12 mouse cellular contexts compared by ENCODE assay signal in the genomic region with DNA sequence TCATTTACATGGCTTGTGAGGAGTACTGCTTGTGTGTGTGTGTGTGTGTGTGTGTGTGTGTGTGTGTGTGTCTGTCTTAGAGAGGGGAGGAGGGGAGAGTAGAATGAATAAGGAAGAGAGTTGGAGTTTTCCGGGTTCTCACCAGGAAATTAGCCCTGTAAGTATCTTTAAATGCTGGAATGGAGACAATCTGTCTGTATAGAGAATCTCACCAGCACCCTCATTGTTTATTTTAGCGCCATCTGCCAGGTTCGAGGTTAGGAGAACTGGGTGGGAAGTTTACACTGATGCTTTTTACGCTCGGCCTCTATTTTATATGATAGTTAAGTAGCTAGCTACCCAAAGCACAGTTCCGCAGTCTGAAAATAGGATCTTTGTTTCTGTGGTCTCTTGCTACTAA.
DNase-seq lines count a peak whose midpoint lies in the region; ATAC-seq and TF ChIP-seq lines count a peak whose summit lies in the region.
"Had no signal": no experiment of that assay in that cellular context is flagged by ENCODE, and none has a peak within 500 bp of the region (broad histone marks: within the 10 kb centered on the region; RNA-seq: fewer than 3 reads in every experiment).

No protein-coding gene starts in this region.

- no peak for DNase-seq in neural tube, embryonic 11.5 days (ENCODE audit: low spot score)
- no peak for DNase-seq in neural tube, embryonic 10.5 days (ENCODE audit: extremely low spot score, low spot score)
- no peak for DNase-seq in forebrain, postnatal 0 days
- DNase-seq in urinary bladder, postnatal 14 days (ENCODE audit: low spot score): no peak
- DNase-seq in gastrocnemius, adult 18-20 months (ENCODE audit: low spot score): no peak
- no peak for DNase-seq in thymus, postnatal 4 days
- DNase-seq: heart, adult 11 months; heart, postnatal 4 days; kidney, postnatal 10 days; lung, adult 2 months had no signal

- no peak for ATAC-seq in neural tube, embryonic 11.5 days (ENCODE audit: insufficient read depth, low FRiP score, low TSS enrichment)
- ATAC-seq in forebrain, postnatal 0 days: peak; percentile 19; the same call in 1 of the 2 replicates
- peak; percentile 25; the same call in 1 of the 2 replicates for ATAC-seq in midbrain, embryonic 13.5 days
- ATAC-seq in stomach, embryonic 16.5 days (ENCODE audit: insufficient read depth, low FRiP score): no peak

- H3K9me3 ChIP-seq in neural tube, embryonic 11.5 days (ENCODE audit: control insufficient read depth, low read length): no peaks in the 10 kb centered on the region
- H3K9me3 ChIP-seq in forebrain, postnatal 0 days (ENCODE audit: low read length): no peaks in the 10 kb centered on the region
- H3K9me3 ChIP-seq in midbrain, embryonic 13.5 days: peaks cover 3% of the 10 kb centered on the region; the same call in 1 of the 2 replicates
- H3K9me3 ChIP-seq in stomach, embryonic 16.5 days (replicated peaks; ENCODE audit: control insufficient read depth, low read length): no peaks in the 10 kb centered on the region

- 75% methylated on average over 6 of the region's 6 CpGs for WGBS in neural tube, embryonic 11.5 days
- WGBS in forebrain, postnatal 0 days: 33% methylated on average over 6 of the region's 6 CpGs
- 60% methylated on average over 6 of the region's 6 CpGs for WGBS in midbrain, embryonic 13.5 days
- WGBS in stomach, embryonic 16.5 days: 58% methylated on average over 6 of the region's 6 CpGs

- peak overlapping the region; percentile 48; the same call in 1 of the 2 replicates for H3K9ac ChIP-seq in neural tube, embryonic 11.5 days (ENCODE audit: low read length)
- H3K9ac ChIP-seq in forebrain, postnatal 0 days: no peak overlapping the region
- H3K9ac ChIP-seq in midbrain, embryonic 13.5 days (replicated peaks): no peak overlapping the region
- H3K9ac ChIP-seq in stomach, embryonic 16.5 days (ENCODE audit: low read length): no peak overlapping the region

- H3K27ac ChIP-seq in neural tube, embryonic 11.5 days (ENCODE audit: low read depth, low read length): peak overlapping the region; percentile 90
- peak overlapping the region; percentile 54 for H3K27ac ChIP-seq in forebrain, postnatal 0 days (ENCODE audit: low read depth, low read length)
- peak overlapping the region; percentile 83 for H3K27ac ChIP-seq in midbrain, embryonic 13.5 days
- peak overlapping the region; percentile 20; the same call in 1 of the 2 replicates for H3K27ac ChIP-seq in stomach, embryonic 16.5 days (ENCODE audit: low read length)

- no peak for TF ChIP-seq CTCF in forebrain, postnatal 0 days (IDR thresholded peaks at IDR 0.05; ENCODE audit: low read depth)

- H3K27me3 ChIP-seq in neural tube, embryonic 11.5 days (ENCODE audit: control insufficient read depth, insufficient read depth, low read length): no peaks in the 10 kb centered on the region
- no peaks in the 10 kb centered on the region for H3K27me3 ChIP-seq in forebrain, postnatal 0 days (ENCODE audit: insufficient read depth, low read length)
- no peaks in the 10 kb centered on the region for H3K27me3 ChIP-seq in midbrain, embryonic 13.5 days
- H3K27me3 ChIP-seq in stomach, embryonic 16.5 days (ENCODE audit: control insufficient read depth, insufficient read depth, low read length): no peaks in the 10 kb centered on the region

- peaks cover 8% of the 10 kb centered on the region; the same call in 1 of the 2 replicates for H3K4me1 ChIP-seq in neural tube, embryonic 11.5 days (ENCODE audit: control insufficient read depth, insufficient read depth, low read length)
- H3K4me1 ChIP-seq in forebrain, postnatal 0 days (ENCODE audit: insufficient read depth): no peaks in the 10 kb centered on the region; the same call in 1 of the 2 replicates
- H3K4me1 ChIP-seq in midbrain, embryonic 13.5 days (replicated peaks): peaks cover 25% of the 10 kb centered on the region
- peaks cover 3% of the 10 kb centered on the region; the same call in 1 of the 2 replicates for H3K4me1 ChIP-seq in stomach, embryonic 16.5 days (ENCODE audit: control insufficient read depth, insufficient read depth, low read length)

- no peaks in the 10 kb centered on the region for H3K36me3 ChIP-seq in neural tube, embryonic 11.5 days (ENCODE audit: control insufficient read depth, insufficient read depth, low read length)
- no peaks in the 10 kb centered on the region for H3K36me3 ChIP-seq in forebrain, postnatal 0 days (ENCODE audit: insufficient read depth)
- H3K36me3 ChIP-seq in midbrain, embryonic 13.5 days: no peaks in the 10 kb centered on the region
- H3K36me3 ChIP-seq in stomach, embryonic 16.5 days (ENCODE audit: control insufficient read depth, insufficient read depth, low read length): no peaks in the 10 kb centered on the region

- no peak overlapping the region for H3K4me3 ChIP-seq in neural tube, embryonic 11.5 days (ENCODE audit: low read depth, low read length)
- H3K4me3 ChIP-seq in forebrain, postnatal 0 days (ENCODE audit: low read depth, low read length): no peak overlapping the region
- H3K4me3 ChIP-seq in midbrain, embryonic 13.5 days (replicated peaks): no peak overlapping the region
- H3K4me3 ChIP-seq in stomach, embryonic 16.5 days (replicated peaks; ENCODE audit: low read length): no peak overlapping the region

- H3K4me2 ChIP-seq in neural tube, embryonic 11.5 days (ENCODE audit: low read depth): peak overlapping the region; percentile 7
- H3K4me2 ChIP-seq in forebrain, postnatal 0 days (ENCODE audit: low read depth): peak overlapping the region; percentile 43
- H3K4me2 ChIP-seq in midbrain, embryonic 13.5 days (replicated peaks): peak overlapping the region; percentile 56
- 0 out of 2 replicates have a peak overlapping the region, but pooled peaks have one; percentile 49 for H3K4me2 ChIP-seq in stomach, embryonic 16.5 days (ENCODE audit: low read depth, low read length)

Comparison
In these comparisons a context has a peak if more than half of its experiments do, and no peak if none do; other contexts are left out.
1. ATAC-seq: peak in forebrain, postnatal 0 days (single experiment) and midbrain, embryonic 13.5 days (single experiment); none in neural tube, embryonic 11.5 days (single experiment) and stomach, embryonic 16.5 days (single experiment).
2. H3K27ac ChIP-seq: peak in every context shown above with its lines; median percentile 90 in neural tube, embryonic 11.5 days; 83 in midbrain, embryonic 13.5 days; 54 in forebrain, postnatal 0 days; 20 in stomach, embryonic 16.5 days.
3. Peak in every context shown above with its lines, with median percentiles within 50 percentile points of each other: H3K4me2 ChIP-seq.